Mouse (Mus musculus) liver, embryonic 14.5 days (tissue): ENCODE results near the gene Zfp384.

Experiments used
- CTCF ChIP-seq: IDR thresholded peaks from 2 replicates; pipeline ENCODE4 v1.5.1; 2016; ENCODE audit warnings: antibody characterized with exemption, low read depth, control low read depth
- EP300 ChIP-seq: IDR thresholded peaks from 2 replicates; pipeline ENCODE4 v1.6.1; 2016; ENCODE audit warnings: antibody characterized with exemption, low read depth

- TF ChIP-seq EP300: no peak
- 0 out of 2 replicates have a peak, but pooled peaks have one; percentile 15 for TF ChIP-seq CTCF
Measured at GRCm38 (mm10) chr6:124964638-124965037, 44.3 kb upstream of the Zfp384 start.
